Mouse (Mus musculus) naive thymus-derived CD4-positive, alpha-beta T cell, adult 2 months (primary cell): ENCODE results near the gene Hyal3.

Experiments
- DNase-seq: peaks from one replicate; pipeline ENCODE4 v3.0.0-alpha.2; 2011; ENCODE audit warnings: low read depth

The Hyal3 gene

DNA sequence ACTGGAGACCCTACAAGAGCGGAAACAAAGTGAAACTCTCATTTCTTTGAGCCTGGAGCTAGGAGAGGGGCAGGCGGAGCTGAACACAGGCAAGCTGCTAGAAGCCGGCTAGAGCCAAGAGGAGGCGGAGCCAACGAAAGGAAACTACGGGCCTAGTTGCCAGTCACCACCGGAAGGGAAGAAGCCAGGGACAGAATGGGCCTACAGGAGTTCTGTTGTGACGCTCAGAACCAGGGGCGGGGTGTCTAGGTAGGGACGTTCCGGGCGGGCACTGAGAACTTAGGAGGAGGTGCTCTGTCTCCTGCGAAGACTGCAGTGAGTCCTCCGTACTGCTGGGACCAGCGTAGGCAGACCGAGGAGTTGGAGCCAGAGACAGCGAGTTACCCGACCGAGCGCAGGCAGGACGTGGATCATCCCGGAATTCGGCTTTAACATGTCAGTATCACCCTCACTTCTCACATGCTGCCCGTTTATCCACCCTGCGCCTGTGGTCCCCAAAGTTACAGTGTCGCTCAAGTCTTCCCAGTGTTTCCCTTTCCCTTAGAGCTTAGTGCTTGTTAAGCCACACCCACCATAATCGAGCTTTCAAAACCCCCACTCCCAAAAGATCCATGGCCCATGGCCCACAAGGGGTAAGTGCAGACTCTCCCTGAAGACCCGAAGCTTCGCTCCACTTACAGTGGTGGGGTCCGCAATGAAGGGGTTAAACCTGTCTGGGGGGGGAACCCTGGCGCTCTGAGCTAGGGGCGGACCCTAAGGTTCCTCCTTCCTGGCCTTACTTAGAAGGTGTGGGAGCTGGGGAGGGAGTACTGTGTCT, at the start of gene Hyal3:
Gene Hyal3, plus strand, starts transcription at position 318 of the 817 bp plus-strand sequence.
- DNase-seq, result peak; percentile 93

DNA sequence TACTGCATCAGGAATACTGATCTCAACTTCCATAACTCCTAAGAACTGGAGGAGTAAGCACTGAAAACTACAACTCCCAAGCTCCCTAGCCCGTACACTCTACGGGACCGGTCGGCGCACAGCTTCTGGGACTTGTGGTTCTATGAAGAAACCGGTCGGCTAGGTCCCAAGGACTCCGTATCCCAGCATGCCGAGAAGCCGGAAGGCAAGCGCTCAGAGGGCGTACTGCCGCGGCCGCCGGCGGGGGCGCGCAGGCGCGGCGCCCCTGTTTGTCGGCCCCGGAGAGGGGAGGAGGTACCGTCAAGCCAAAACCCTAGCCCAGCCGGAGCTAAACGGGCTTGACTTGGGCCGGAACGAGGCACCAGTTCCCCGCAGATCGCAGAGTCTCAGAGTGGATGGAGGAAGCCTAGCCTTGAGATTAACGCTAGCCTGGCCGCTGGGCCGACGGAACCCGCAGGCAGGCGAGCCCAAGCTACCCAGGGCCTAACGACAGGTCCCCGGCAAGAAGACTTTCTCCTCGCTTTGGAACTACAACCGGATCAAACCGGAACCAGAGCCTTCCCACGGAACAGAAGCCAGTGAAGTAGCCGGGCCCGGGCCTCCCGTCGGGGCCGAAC, 46.7 kb upstream of the Hyal3 start, which contains the start of gene Tmem115:
Gene Tmem115, plus strand, starts transcription at position 155 of the 617 bp plus-strand sequence.
- peak; percentile 93 for DNase-seq

DNA sequence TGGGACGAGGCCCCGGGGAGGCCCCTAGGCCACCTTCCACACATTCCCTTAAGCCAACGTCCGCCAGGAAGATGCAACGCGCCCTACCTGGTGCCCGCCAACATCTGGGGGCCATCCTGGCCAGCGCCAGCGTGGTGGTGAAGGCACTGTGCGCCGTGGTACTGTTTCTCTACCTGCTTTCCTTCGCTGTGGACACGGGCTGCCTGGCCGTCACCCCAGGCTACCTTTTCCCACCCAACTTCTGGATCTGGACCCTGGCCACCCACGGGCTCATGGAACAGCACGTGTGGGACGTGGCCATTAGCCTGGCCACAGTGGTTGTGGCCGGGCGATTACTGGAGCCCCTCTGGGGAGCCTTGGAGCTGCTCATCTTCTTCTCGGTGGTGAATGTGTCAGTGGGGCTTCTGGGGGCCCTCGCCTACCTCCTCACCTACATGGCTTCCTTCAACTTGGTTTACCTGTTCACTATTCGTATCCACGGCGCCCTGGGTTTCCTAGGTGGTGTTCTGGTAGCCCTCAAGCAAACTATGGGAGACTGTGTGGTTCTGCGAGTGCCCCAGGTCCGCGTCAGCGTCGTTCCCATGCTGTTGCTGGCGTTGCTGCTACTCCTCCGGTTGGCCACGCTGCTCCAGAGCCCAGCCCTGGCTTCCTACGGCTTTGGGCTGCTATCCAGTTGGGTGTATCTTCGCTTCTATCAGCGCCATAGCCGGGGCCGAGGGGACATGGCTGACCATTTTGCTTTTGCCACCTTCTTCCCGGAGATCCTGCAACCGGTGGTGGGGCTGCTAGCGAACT, 46.0 kb upstream of the Hyal3 start:
- DNase-seq, result peak; percentile 43

DNA sequence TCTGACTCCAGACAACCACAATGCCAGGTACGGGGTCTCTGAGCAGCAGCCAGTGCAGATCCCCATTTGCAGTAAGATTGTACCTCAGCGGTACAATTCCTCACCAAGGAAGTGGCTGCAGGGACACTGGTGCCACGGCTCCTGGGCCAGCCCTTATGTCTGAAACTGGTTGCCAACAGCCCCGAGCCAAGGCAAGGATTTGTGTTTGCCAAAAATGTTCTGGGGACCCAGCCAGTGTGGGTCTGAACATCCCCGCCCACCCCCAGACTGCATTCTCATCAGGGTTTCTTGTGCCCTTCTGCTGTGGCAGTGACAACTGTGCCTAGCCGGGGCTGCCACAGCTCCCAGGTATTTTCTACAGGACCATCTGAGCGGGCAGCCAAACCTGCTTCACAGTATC, 42.4 kb upstream of the Hyal3 start:
- no peak for DNase-seq

DNA sequence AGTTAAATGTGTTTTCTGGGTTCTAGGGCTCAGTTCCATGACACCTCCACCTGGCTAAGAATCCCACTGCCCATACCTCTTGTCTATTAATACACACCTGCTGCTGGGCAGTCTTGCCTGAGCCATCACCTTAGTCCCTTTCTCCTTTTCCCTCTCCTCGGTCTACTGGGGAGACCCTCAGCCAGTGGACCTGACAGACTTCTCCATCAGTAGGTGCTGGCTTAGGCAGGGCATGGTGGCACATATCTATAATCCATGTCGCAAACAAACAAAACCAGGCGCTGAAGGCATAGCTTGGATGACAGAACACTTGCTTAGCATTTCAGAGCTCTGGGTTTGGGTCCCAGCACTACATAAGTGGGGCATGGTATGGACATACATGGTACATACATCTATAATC, 41.9 kb upstream of the Hyal3 start:
- DNase-seq, result no peak

DNA sequence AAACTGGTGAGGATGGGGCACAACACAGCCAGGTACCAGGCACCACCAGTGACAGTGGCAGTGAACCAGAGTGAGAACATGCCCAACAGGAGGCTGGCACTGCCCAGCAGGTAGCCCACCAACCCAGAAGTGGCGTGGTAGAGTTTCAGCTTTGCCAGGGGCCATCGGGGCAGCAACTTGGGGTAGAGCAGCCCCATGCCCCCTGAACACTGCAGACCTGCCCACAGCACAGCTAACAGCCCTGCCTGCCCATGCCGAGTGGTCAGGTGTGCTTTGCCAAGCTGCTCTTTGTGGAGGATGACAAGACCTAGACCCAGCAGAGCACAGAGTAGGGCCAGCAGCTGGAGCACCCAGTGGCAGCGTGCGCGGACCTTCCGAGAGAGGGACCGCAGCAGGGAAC, 40.7 kb upstream of the Hyal3 start:
- DNase-seq, result no peak

DNA sequence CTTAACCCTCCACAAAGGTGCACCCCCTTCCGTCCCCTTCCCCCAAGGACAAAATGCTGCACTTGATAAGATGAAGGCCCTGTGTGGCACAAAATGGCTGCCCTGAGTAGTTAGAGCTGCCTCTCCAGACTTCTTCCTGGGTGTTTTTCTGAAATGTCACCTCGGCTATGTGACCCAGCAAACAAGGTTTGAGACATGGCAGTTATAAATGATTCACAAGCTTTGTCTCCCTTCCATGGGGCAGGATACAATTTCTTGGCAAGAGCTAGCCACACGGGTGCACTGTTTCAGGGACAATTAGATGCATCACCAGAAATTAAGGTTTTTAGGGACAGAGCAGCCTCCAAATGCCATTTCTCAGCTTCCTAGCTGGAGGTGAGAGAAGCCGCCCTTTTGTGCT, 40.2 kb upstream of the Hyal3 start:
- DNase-seq, result no peak

DNA sequence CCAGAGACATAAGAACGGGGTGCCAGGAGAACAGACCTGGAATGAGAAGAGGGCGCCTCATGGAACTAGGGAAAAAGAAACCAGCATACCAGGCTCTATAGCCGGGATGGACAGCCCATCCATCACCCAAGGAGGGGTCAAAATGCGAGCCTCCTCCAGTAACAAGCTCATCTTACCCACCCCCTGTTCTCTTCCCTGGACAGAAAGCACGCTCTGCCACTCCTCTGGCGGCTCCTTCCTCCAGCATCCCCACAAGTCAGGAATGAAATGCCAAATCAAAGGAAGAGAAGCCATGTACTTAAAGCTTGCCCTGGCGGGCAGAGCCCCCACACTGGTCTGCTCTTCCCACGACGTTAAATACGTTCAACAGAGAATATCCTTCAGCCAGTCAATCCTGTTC, 39.6 kb upstream of the Hyal3 start:
- no peak for DNase-seq

DNA sequence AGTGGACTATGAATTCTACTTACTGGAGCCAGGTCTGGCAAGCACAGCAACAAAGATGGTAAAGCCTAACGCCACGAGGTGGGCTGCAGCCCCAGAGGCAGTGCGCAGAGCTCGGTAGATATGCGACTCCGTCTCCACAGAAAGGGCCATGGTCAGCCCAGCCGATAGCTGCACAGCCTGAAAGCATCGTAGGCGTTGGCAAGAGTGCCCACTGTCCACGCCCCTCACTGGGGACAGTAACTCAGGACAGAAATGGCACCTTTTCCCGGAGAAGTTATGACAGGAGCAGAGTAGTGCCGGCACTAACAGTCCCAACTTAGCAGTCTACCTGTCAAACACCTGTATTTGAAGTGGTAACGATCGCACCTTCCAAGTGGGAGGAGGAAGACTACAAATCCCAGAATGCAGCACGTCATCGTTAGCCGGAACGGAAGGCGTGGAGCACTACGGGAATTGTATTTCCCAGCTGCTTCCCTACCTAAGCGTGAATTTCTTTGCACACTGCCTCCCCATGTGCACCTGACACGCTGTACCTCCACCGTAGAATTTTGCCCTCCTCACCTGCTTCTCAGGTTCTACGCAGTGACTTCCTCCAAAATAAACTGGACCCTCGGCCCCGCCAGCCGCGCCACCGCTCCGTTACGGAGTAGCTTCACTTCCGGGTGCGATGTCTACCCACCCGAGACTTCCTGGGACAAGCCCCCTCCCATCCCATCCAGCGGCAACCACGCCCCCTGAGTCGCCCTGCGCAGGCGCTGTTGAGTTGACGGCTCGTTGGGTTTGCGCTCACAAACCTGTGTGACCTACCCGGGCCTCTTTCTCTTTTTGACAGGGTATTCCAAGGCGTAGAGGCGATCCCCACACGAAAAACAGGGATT, 38.9 kb upstream of the Hyal3 start, which contains the start of the genes Cyb561d2 and Nprl2:
Gene Cyb561d2, minus strand, starts transcription at position 720 of the 878 bp plus-strand sequence.
Gene Nprl2, plus strand, starts transcription at position 753 of the 878 bp plus-strand sequence.
- peak; percentile 97 for DNase-seq

DNA sequence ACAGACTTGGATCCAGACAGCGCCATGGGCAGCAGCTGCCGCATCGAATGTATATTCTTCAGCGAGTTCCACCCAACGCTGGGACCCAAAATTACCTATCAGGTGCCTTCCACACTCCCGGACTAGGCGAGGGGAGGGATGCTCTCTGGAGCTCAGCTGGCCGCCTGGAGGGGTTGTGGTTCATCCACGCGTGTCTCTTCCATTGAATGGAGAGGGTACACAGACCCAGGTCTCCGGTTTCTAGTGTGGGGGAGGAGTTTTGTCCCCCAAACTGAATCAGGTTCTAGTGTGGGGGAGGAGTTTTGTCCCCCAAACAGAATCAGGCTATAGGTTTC, 38.3 kb upstream of the Hyal3 start:
- DNase-seq, result no peak

DNA sequence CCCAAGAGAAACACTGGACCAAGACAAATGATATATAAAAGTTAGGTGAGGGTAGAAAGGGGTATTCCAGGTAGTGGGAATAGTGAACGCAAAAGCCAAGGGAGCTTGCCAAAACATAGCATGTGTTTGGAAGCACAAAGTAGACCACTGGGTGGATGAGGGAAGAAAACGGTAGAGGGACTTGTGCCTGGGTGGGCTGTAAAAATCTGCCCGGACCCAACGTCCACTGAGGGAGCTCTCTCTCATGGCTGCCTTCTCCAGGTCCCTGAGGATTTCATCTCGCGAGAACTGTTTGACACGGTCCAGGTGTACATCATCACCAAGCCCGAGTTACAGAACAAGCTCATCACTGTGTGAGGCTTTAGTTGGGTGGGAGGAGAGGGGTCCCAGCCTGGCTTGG, 37.9 kb upstream of the Hyal3 start:
- DNase-seq, result no peak

DNA sequence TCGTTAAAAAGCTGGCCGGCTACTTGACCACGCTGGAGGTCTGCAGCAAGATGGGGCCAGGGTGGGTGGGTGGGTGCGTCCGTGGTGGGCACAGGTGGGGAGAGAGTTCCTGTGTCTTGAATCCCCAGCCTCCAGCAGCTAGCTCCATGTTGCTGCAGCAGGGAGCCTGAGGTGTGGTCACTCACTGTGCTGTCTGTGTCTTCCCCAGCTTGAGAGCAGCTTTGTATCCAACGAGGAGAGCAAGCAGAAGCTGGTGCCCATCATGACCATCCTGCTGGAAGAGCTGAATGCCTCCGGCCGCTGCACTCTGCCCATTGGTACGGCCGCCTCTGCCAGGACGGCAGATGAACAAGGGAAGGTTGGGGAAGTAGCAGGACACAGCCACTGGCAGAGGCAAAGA, 37.3 kb upstream of the Hyal3 start:
- DNase-seq, result no peak

DNA sequence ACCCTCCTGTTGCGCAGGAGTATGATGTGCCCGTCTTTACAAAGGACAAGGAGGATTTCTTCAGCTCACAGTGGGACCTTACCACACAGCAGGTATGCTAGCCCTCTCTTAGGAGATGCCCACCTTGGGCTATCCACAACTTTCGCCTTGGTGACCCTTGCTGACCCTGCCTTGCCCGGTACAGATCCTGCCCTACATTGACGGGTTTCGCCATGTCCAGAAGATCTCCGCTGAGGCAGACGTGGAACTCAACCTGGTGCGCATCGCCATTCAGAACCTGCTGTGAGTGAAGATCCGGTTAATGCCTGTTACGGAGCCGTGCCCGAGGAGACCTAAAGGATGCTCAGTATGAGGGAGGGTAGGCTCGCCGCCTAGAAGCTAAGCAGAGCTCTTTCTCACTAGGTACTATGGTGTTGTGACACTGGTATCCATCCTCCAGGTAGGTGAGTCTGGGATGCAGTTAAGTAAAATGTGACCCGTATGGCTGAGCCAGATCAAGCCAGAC, 36.4 kb upstream of the Hyal3 start:
- no peak for DNase-seq

DNA sequence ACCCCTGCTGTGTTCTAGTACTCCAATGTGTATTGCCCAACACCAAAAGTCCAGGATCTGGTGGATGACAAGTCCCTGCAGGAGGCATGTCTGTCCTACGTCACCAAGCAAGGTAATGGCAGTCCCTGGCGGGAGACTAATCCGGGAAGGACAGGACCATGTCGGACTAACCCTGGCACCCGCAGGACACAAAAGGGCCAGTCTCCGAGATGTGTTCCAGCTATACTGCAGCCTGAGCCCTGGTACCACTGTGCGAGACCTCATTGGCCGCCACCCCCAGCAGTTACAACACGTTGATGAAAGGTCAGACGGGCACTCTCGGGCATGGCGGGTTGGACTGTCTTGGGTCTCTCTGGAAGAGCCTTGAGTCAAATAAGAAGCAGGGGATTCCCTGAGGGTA, 35.9 kb upstream of the Hyal3 start:
- DNase-seq, result no peak

DNA sequence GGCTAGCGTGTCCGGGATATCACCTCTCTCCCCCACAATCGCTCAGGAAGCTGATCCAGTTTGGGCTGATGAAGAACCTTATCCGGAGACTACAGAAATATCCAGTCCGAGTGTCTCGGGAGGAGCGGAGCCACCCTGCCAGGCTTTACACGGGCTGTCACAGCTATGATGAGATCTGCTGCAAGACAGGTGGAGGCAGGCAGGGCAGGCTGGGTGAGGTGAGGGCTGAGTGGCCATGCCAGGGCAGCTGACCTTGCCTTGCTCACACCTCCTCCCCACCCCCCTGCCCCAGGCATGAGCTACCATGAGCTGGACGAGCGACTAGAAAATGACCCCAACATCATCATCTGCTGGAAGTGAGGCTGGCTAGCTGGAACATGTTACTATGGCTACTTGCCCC, 35.4 kb upstream of the Hyal3 start:
- DNase-seq, result no peak

DNA sequence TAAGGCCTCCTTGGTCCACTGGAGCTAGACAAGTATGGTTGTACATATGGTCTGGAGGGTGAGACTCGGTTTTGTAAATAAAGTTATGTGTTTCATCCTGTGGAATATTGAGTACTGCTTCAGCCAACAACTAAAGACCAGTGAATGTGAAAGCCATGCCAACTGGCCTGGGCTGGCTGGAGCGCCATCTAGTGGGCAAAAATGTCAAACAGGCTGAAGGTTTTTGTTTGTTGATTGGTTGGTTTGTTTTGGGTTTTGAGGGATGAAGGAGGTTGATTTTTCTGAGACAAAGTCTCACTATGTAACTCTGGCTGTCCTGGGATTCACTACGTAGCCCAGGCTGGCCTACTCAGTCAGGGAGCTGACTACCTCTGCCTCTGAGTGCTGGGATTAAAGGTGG, 35.0 kb upstream of the Hyal3 start:
- DNase-seq, result peak; percentile 90

DNA sequence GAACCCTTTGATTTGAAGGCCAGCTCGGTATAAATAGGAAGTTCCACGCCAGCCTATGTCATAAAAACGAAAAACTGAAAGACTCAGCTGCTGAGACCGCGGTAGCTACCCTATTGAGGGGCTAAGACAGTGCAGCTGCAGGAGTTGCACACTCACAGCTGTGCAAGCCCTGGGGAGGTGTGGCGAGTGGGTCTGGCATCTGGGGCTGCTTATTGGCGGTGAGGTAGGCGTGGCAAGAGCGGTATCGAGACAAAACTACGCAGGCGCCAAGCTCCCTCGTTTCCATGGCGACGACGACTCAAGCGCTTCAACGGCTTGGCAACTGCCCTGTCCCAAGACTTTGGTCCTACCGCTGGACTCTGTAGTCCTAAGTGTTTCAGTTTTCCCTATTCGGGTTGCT, 33.6 kb upstream of the Hyal3 start, which contains the start of gene Zmynd10:
Gene Zmynd10, plus strand, starts transcription at position 273 of the 400 bp plus-strand sequence.
- DNase-seq, result peak; percentile 90

DNA sequence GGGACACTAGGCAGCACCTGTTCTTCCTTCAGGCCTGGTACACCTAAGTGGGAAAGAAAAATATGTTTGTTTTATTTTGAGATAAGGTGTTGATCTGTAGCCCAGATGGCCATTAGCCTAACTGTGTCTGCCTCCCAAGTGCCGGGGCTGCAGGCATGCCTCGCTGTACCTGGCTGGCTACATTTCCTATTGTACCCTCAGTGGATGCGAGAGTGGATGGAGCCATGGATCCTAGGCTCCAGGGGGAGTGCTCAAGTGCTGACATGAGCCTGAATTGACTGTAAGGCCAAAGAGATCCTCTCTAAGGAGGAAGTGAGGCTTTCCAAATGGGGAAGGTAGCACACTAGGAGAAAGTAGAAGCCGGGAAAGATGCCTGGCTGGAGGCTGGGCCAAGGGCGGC, 32.7 kb upstream of the Hyal3 start:
- DNase-seq, result no peak

DNA sequence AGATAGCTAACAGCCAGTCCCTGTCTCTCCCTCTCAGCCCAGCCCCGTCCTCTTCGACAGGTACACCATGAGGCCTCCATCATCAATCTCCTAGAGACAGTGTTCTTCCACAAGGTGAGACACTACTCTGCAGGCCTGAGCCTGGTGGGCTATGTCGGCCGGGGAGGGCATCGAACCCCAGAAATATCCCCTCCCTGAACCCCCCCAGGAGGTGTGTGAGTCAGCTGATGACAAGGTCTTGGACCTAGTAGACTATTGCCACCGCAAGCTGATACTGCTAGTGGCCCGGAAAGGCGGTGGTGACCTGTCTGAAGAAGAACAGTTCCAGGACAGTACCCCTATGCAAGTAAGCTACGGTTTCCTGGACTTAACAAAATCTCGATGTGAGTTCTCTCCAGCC, 31.8 kb upstream of the Hyal3 start:
- DNase-seq, result no peak

DNA sequence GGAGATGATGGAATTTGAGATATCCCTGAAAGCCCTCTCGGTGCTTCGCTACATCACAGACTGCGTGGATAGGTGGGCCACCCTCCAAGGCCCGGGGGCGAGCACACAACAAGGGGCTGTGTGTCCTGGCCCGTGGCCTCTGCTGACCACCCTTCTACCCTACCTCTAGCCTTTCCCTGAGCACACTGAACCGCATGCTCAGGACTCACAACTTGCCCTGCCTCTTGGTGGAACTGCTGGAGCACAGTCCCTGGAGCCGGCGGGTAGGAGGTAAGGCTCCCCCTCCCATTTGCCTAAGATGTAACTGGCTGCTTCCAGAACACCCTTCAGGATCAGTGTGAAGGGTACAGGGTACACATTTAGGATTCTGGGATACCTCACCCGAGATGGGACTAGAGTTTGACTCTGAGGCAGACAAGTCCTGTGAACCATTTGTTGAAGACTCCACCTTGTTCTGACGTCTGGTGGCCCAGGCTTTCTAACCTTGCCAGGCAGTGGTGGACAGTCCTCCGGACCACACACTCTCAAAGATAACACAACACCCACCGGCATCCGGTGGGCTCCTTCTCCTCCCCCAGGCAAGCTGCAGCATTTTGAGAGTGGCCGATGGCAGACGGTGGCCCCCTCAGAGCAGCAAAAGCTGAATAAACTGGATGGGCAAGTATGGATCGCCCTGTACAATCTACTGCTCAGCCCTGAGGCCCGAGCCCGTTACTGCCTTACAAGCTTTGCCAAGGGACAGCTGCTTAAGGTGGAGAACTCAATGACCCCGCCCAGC, 31.1 kb upstream of the Hyal3 start:
- no peak for DNase-seq
